Comparison of ENCODE assay signal across 17 mouse cellular contexts in genomic region chr11:114534436-114534835, GRCm38 (mm10).
"Had no signal": no experiment of that assay in that cellular context is flagged by ENCODE, and none has a peak within 500 bp of the region (broad histone marks: within the 10 kb centered on the region; RNA-seq: fewer than 3 reads in every experiment).

No protein-coding gene starts in this region.

- H3K36me3 ChIP-seq: limb, embryonic 10.5 days; liver, embryonic 15.5 days; midbrain, embryonic 13.5 days; neural tube, embryonic 13.5 days had no signal

- H3K27me3 ChIP-seq: liver, embryonic 15.5 days; midbrain, embryonic 13.5 days; neural tube, embryonic 13.5 days had no signal

- ATAC-seq: hindbrain, postnatal 0 days; midbrain, embryonic 13.5 days had no signal

- H3K9ac ChIP-seq: liver, embryonic 15.5 days; midbrain, embryonic 13.5 days; neural tube, embryonic 13.5 days had no signal

- H3K4me2 ChIP-seq: liver, embryonic 11.5 days; liver, embryonic 15.5 days; midbrain, embryonic 13.5 days; neural tube, embryonic 13.5 days had no signal

- H3K4me3 ChIP-seq: left cerebral cortex, adult 2 months; limb, embryonic 10.5 days; liver, embryonic 15.5 days; midbrain, embryonic 13.5 days; neural tube, embryonic 13.5 days had no signal

- H3K27ac ChIP-seq: hindbrain, postnatal 0 days; left cerebral cortex, adult 2 months; limb, embryonic 10.5 days; liver, embryonic 15.5 days; midbrain, embryonic 13.5 days; neural tube, embryonic 13.5 days had no signal

- H3K4me1 ChIP-seq: liver, embryonic 15.5 days had no signal

- H3K9me3 ChIP-seq: limb, embryonic 10.5 days; liver, embryonic 15.5 days; midbrain, embryonic 13.5 days; neural tube, embryonic 13.5 days had no signal

- DNase-seq: kidney, adult 11 months; kidney, adult 9 months; kidney, postnatal 10 days; lung, adult 2 months; lung, postnatal 10 days; lung, postnatal 4 days; retina, postnatal 1 day; spleen, adult 18-20 months; thymus, adult 18-20 months; thymus, postnatal 14 days had no signal
